Mouse (Mus musculus) liver, embryonic 16.5 days (tissue): ENCODE measurements around the gene Tmem123. TPM values are rescaled to one million over a fixed set of nuclear protein-coding genes. Genes with fewer than 3 reads are reported as not detected.
A peak's percentile ranks its signal among the peaks of the same experiment; 100 is the strongest.

Experiments
- ATAC-seq: fragments of 200-750 bp; cut with Nextera tagmentation; 2 replicates; pipeline ENCODE4 v1.8.0; 2017; ENCODE audit warnings: low read depth, mild to moderate bottlenecking, moderate number of reproducible peaks, moderate library complexity
- H3K27ac ChIP-seq: fragments of 300-500 bp; sonication (generic); 2 replicates; pipeline ENCODE4 v1.5.1; 2014; ENCODE audit warnings: mild to moderate bottlenecking, low read length
- H3K27me3 ChIP-seq: fragments of 300-500 bp; sonication (generic); 2 replicates; pipeline ENCODE4 v1.6.1; 2014; ENCODE audit warnings: low read depth, low read length, mixed read lengths; ENCODE audit not compliant: control insufficient read depth, insufficient read depth
- H3K36me3 ChIP-seq: fragments of 300-500 bp; sonication (generic); 2 replicates; pipeline ENCODE4 v1.6.1; 2014; ENCODE audit warnings: mild to moderate bottlenecking; ENCODE audit not compliant: control insufficient read depth, insufficient read depth
- H3K4me1 ChIP-seq: fragments of 300-500 bp; sonication (generic); 2 replicates; pipeline ENCODE4 v1.6.1; 2014; ENCODE audit warnings: low read depth, low read length, mixed read lengths; ENCODE audit not compliant: control insufficient read depth
- H3K4me2 ChIP-seq: fragments of 300-500 bp; sonication (generic); 2 replicates; pipeline ENCODE4 v1.6.1; 2014; ENCODE audit warnings: low read depth, low read length, mixed read lengths
- H3K4me3 ChIP-seq: fragments of 300-500 bp; sonication (generic); 2 replicates; pipeline ENCODE4 v1.5.1; 2014; ENCODE audit warnings: low read depth, mild to moderate bottlenecking, low read length
- H3K9ac ChIP-seq: fragments of 300-500 bp; sonication (generic); 2 replicates; pipeline ENCODE4 v1.6.1; 2014; ENCODE audit warnings: low read depth, low read length
- H3K9me3 ChIP-seq: fragments of 300-500 bp; sonication (generic); replicated peaks from 2 replicates; pipeline ENCODE4 v1.6.1; 2016; ENCODE audit warnings: low read length; ENCODE audit not compliant: control insufficient read depth
- WGBS: fragments of 180-500 bp; shearing (Covaris S2); extraction: QIAGEN DNeasy Blood & Tissue Kit; methylation state at CpG from one replicate; pipeline ENCODE4 v1.1.7; 2014; ENCODE audit not compliant: insufficient replicate concordance; 5-methylcytosine and 5-hydroxymethylcytosine counted together
- polyA plus RNA-seq: library from polyadenylated mRNA; unstranded; fragments of >200 nt; fragmentation: Nextera tagmentation; extraction: Ambion mirVana; gene quantifications from 2 replicates; pipeline ENCODE4 v1.2.1, GENCODE M21; 2015

Gene Tmem123
- polyA plus RNA-seq, 1 experiment from 2014 or later = 28.6 TPM

GRCm38 (mm10) chr9:7790580-7791084 lies 26.8 kb downstream of the Tmem123 start:
- H3K4me3 ChIP-seq = peak overlapping the region; percentile 13; the same call in 1 of the 2 replicates
- ATAC-seq = peak; percentile 93
- H3K9ac ChIP-seq = no peak overlapping the region
- no peaks in the 10 kb centered on the region for H3K27me3 ChIP-seq
- 26% methylated on average over 11 of the region's 11 CpGs for WGBS
- H3K4me2 ChIP-seq = peak overlapping the region; percentile 54
- H3K4me1 ChIP-seq = peaks cover 30% of the 10 kb centered on the region
- H3K9me3 ChIP-seq = no peaks in the 10 kb centered on the region
- H3K27ac ChIP-seq = peak overlapping the region; percentile 66
- H3K36me3 ChIP-seq = peaks cover 12% of the 10 kb centered on the region

GRCm38 (mm10) chr9:7793561-7793960 lies 29.7 kb downstream of the Tmem123 start:
- no peaks in the 10 kb centered on the region for H3K9me3 ChIP-seq
- peaks cover 12% of the 10 kb centered on the region for H3K36me3 ChIP-seq
- no peak overlapping the region for H3K9ac ChIP-seq
- H3K27ac ChIP-seq = no peak overlapping the region
- no peak overlapping the region for H3K4me2 ChIP-seq
- no peak for ATAC-seq
- no peaks in the 10 kb centered on the region for H3K27me3 ChIP-seq
- no peak overlapping the region for H3K4me3 ChIP-seq
- WGBS = 76% methylated on average over 2 of the region's 2 CpGs
- H3K4me1 ChIP-seq = peaks cover 28% of the 10 kb centered on the region

DNA sequence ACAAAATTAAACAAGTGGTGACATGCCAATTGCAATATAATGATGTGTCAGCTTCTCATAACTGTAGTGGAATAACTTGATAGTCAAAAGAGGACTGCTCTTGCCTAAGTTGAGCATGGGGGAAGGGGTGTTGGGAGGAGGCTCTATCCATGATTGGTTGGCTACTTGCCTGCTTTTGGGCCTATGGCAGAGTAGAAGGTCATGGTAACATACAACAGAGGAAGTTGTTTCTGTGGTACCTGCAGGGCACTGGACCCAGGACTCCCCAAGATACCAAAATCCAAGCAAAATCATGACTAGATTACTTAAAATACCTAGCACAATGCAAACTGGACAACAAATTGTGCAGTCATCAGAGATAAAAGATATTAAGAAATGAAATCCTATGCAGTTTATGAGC lies 31.7 kb downstream of the Tmem123 start:
- H3K36me3 ChIP-seq = peaks cover 12% of the 10 kb centered on the region

DNA sequence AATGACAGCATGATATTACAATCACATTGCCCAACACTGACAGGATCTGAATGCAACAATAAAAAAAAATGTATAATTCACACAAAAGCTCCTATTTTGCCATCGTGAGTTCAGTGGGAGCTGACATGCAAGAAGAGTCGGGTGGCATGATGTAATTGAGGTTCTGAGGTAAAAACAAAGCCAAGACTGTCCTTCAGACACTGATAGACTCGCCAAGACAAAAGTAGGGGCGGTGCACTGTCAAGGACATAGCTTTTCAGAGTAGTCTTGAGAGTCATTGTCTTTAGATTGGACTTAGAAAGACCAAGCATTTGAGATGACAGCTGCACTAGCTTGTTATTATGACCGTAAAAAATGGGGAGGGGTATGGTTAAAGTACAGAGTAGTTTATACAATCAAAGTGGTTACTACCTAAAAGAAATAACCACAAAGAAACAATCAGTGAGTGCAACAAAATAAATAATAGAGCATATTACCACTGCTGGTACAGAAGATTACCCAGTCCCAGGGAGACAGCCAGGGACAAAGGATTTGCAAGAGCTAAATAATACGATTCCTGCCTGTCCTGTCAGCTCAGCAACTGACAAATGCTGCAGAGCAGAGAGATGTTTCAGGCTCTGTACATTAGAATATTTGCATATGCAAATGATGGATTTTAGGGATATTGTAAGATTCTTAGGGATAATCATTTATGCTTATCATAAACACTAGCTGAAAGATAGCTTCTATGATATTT lies 32.5 kb downstream of the Tmem123 start:
- H3K27me3 ChIP-seq = no peaks in the 10 kb centered on the region
- WGBS = 61% methylated on average over 6 of the region's 6 CpGs
- H3K9ac ChIP-seq = no peak overlapping the region
- H3K9me3 ChIP-seq = no peaks in the 10 kb centered on the region
- ATAC-seq = no peak
- H3K4me1 ChIP-seq = peaks cover 2% of the 10 kb centered on the region; the same call in 1 of the 2 replicates
- peaks cover 12% of the 10 kb centered on the region for H3K36me3 ChIP-seq
- no peak overlapping the region for H3K4me3 ChIP-seq
- H3K4me2 ChIP-seq = no peak overlapping the region
- H3K27ac ChIP-seq = no peak overlapping the region

More for the DNA sequence above, 31.7 kb downstream of the Tmem123 start:
- H3K27me3 ChIP-seq = no peaks in the 10 kb centered on the region
- no peak overlapping the region for H3K9ac ChIP-seq
- no peak for ATAC-seq
- H3K27ac ChIP-seq = no peak overlapping the region
- no peak overlapping the region for H3K4me2 ChIP-seq
- no peaks in the 10 kb centered on the region for H3K9me3 ChIP-seq
- H3K4me1 ChIP-seq = peaks cover 9% of the 10 kb centered on the region
- no peak overlapping the region for H3K4me3 ChIP-seq

DNA sequence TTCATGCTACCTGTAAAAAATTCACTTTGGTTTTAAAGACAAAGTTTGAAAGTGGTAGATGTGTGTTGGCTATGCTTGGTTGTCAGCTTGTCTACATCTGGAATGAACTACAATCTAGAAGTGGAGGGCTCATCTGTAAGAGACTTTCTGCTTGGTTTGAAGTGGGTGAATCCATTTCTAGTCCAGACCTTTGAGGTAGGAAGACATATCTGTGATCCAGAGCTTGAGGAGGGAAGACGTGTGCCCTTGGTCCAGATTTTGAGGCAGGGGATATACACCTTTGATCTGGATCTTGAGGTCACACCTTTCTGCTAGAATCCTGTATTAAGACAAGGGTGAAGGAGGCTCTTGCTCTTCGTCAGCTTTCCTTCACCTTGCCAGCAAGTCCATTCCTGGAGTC lies 33.7 kb downstream of the Tmem123 start:
- peaks cover 5% of the 10 kb centered on the region for H3K36me3 ChIP-seq
- WGBS = 71% methylated on average over 2 of the region's 2 CpGs
- H3K4me3 ChIP-seq = no peak overlapping the region
- H3K4me1 ChIP-seq = no peaks in the 10 kb centered on the region
- no peak overlapping the region for H3K4me2 ChIP-seq
- no peak for ATAC-seq
- no peaks in the 10 kb centered on the region for H3K9me3 ChIP-seq
- H3K9ac ChIP-seq = no peak overlapping the region
- H3K27ac ChIP-seq = no peak overlapping the region
- H3K27me3 ChIP-seq = no peaks in the 10 kb centered on the region

- H3K27ac ChIP-seq = no peak overlapping the region
Observed at GRCm38 (mm10) chr9:7798555-7798954, 34.7 kb downstream of the Tmem123 start.

DNA sequence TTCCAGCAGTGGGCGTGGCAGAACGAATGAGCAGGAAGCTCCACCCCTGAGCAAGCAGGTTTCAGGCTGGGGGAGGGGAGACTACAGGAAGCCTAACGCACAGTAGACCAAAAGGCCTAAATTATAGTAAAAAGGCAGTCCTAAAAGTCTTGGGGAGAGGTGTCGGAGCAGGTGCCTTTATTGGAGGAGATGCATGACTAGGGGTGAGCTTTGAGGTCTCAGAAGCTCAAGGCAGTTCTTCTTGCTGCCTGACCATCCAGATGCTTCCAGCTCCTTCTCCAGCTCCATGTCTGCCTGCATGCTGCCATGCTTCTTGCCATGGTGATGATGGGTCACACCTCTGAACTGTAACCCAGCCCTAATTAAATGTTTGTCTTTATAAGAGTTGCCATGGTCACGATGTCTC lies 41.3 kb downstream of the Tmem123 start:
- Histone ChIP-seq H3K4me3 (no peak overlapping the region; the same call in 1 of the 2 replicates), H3K9me3 (no peaks in the 10 kb centered on the region), H3K9ac (no peak overlapping the region), H3K4me2 (peak overlapping the region; percentile 27; the same call in 1 of the 2 replicates), H3K36me3 (no peaks in the 10 kb centered on the region), H3K27ac (no peak overlapping the region), H3K27me3 (no peaks in the 10 kb centered on the region), H3K4me1 (peaks cover 3% of the 10 kb centered on the region)
- 64% methylated on average over 4 of the region's 5 CpGs for WGBS
- 0 out of 2 replicates have a peak, but pooled peaks have one; percentile 43 for ATAC-seq

More at GRCm38 (mm10) chr9:7798555-7798954, 34.7 kb downstream of the Tmem123 start:
- H3K4me1 ChIP-seq = no peaks in the 10 kb centered on the region
- H3K36me3 ChIP-seq = no peaks in the 10 kb centered on the region
- H3K27me3 ChIP-seq = no peaks in the 10 kb centered on the region
- H3K9me3 ChIP-seq = no peaks in the 10 kb centered on the region
- H3K4me3 ChIP-seq = no peak overlapping the region
- WGBS = 86% methylated on average over 3 of the region's 3 CpGs
- ATAC-seq = peak; percentile 30; the same call in 1 of the 2 replicates
- H3K4me2 ChIP-seq = no peak overlapping the region
- no peak overlapping the region for H3K9ac ChIP-seq

DNA sequence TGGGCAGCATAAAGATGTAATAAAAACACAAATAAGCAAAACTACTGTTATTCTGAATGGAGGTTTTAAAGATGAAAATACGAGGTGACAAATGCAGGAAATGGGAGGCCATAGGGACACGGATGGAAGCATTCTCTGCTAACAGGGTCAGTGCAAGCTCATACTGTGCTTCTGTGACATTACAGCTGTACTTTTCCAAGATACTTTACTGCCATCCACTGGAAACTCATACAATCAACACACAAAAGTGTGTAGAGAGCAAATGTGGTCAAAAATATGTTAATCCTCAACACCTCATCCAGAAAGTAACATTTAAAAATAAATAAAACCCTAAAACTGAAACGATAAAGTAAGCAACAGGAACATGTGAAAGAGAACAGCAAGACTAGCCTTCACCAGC lies 58.9 kb downstream of the Tmem123 start:
- Histone ChIP-seq H3K36me3 (peaks cover 9% of the 10 kb centered on the region), H3K9ac (no peak overlapping the region), H3K9me3 (no peaks in the 10 kb centered on the region), H3K4me2 (no peak overlapping the region), H3K4me3 (no peak overlapping the region), H3K4me1 (peaks cover 11% of the 10 kb centered on the region), H3K27me3 (no peaks in the 10 kb centered on the region), H3K27ac (no peak overlapping the region)
- no peak for ATAC-seq
- WGBS = 62% methylated on average over 3 of the region's 3 CpGs

- no peak overlapping the region for H3K9ac ChIP-seq
- H3K36me3 ChIP-seq = peaks cover 2% of the 10 kb centered on the region
- H3K4me2 ChIP-seq = no peak overlapping the region
- no peaks in the 10 kb centered on the region for H3K27me3 ChIP-seq
- peaks cover 18% of the 10 kb centered on the region for H3K4me1 ChIP-seq
- H3K9me3 ChIP-seq = no peaks in the 10 kb centered on the region
- no peak overlapping the region for H3K4me3 ChIP-seq
- no peak overlapping the region for H3K27ac ChIP-seq
- no peak for ATAC-seq
- 49% methylated on average over 5 of the region's 5 CpGs for WGBS
Observed at GRCm38 (mm10) chr9:7824916-7825315, 61.1 kb downstream of the Tmem123 start.
